11 mouse cellular contexts compared by ENCODE assay signal in genomic region chr10:95599740-95600139, GRCm38 (mm10).
"Had no signal": no experiment of that assay in that cellular context is flagged by ENCODE, and none has a peak within 500 bp of the region (broad histone marks: within the 10 kb centered on the region; RNA-seq: fewer than 3 reads in every experiment).

No protein-coding gene starts in this region.

- DNase-seq: kidney, adult 2 months; kidney, postnatal 25 days; liver, embryonic 13.5 days; lung, adult 2 months; lung, postnatal 14 days; lung, postnatal 4 days; midbrain, embryonic 14.5 days; thymus, adult 2 months; thymus, postnatal 14 days; thymus, postnatal 4 days had no signal

- ATAC-seq: intestine, postnatal 0 days had no signal
